Mouse (Mus musculus): ENCODE measurements around the gene Ap1s1.

Ap1s1 gene

GRCm38 (mm10) chr5:137025132-137025531 is 20.8 kb downstream of the Ap1s1 start:
- DNase-seq (ENCODE audit: low spot score in 2 of 2): peak; percentile 63 to 91

GRCm38 (mm10) chr5:137024318-137024717 is 21.6 kb downstream of the Ap1s1 start:
- no peak for DNase-seq (ENCODE audit: low spot score in 2 of 2)

GRCm38 (mm10) chr5:137015913-137016312 is 30.0 kb downstream of the Ap1s1 start:
- DNase-seq (ENCODE audit: low spot score in 2 of 2): no peak

GRCm38 (mm10) chr5:137012401-137012950 is 33.5 kb downstream of the Ap1s1 start:
- DNase-seq (ENCODE audit: low spot score in 2 of 2): no peak

- DNase-seq (ENCODE audit: low spot score in 2 of 2): peak in 1 of 2 experiments; percentile 41
Observed at GRCm38 (mm10) chr5:137009988-137010387, 35.9 kb downstream of the Ap1s1 start.

- DNase-seq (ENCODE audit: low spot score in 2 of 2): no peak
Observed at GRCm38 (mm10) chr5:137007276-137007675, 38.7 kb downstream of the Ap1s1 start.

- no peak for DNase-seq (ENCODE audit: low spot score in 2 of 2)
Observed at GRCm38 (mm10) chr5:137000612-137001011, 45.3 kb downstream of the Ap1s1 start.

GRCm38 (mm10) chr5:136999449-136999848 is 46.5 kb downstream of the Ap1s1 start:
- DNase-seq (ENCODE audit: low spot score in 2 of 2): no peak

GRCm38 (mm10) chr5:136989801-136990200 is 56.1 kb downstream of the Ap1s1 start:
- no peak for DNase-seq (ENCODE audit: low spot score in 2 of 2)

GRCm38 (mm10) chr5:136988420-136988819 is 57.5 kb downstream of the Ap1s1 start:
- no peak for DNase-seq (ENCODE audit: low spot score in 2 of 2)

GRCm38 (mm10) chr5:136987934-136988271 is 58.0 kb downstream of the Ap1s1 start, which contains the start of gene Znhit1:
TSS of gene Znhit1 (minus strand) at chr5:136988021.
- no peak for DNase-seq (ENCODE audit: low spot score in 2 of 2)

GRCm38 (mm10) chr5:136987138-136987933 is 58.6 kb downstream of the Ap1s1 start:
- DNase-seq (ENCODE audit: low spot score in 2 of 2): peak; percentile 44 to 68

GRCm38 (mm10) chr5:136986695-136987137 is 59.2 kb downstream of the Ap1s1 start, which contains the start of gene Plod3:
TSS of gene Plod3 (plus strand) at chr5:136987019.
- DNase-seq (ENCODE audit: low spot score in 2 of 2): peak; percentile 95 to 96

All from thymus, postnatal 10 days (tissue).